Mouse (Mus musculus) right cerebral cortex, postnatal 36 days (tissue): ENCODE data around the gene Igfbp4.

Source experiments
- DNase-seq, 2 experiments: peaks; one replicate each; pipeline ENCODE4 v3.0.0; 2022; ENCODE audit warnings: low spot score in 2 of 2, mixed read lengths in 1 of 2

Gene Igfbp4

DNA sequence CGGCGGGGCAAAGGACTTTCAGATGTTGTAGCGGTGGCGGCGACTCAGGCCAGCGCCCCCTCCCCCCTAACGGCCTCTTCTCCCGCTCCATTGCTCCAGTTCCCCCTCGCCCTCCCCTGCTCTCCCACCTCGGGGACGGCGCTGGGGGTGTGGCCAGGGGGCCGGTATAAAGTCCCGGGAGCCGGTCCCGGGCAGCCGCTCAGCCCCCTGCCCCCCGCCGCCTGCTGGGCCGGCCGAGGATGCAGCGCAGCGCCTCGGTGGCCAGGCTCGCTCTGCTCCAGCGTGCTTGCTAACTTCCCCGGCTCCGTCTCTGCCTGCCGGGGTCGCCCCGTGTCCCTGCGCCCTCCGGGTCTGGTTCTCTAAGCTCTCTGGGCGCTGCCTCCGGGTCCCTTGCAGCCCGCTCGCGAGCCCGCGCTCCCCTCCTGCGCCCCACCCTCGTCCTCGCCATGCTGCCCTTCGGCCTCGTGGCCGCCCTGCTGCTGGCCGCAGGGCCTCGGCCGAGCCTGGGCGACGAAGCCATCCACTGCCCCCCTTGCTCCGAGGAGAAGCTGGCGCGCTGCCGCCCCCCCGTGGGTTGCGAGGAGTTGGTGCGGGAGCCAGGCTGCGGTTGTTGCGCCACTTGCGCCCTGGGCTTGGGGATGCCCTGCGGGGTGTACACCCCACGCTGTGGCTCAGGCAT is at the start of gene Igfbp4:
Gene Igfbp4 (plus strand): TSS at position 194 of the 679 bp plus-strand sequence.
- DNase-seq = no peak

DNA sequence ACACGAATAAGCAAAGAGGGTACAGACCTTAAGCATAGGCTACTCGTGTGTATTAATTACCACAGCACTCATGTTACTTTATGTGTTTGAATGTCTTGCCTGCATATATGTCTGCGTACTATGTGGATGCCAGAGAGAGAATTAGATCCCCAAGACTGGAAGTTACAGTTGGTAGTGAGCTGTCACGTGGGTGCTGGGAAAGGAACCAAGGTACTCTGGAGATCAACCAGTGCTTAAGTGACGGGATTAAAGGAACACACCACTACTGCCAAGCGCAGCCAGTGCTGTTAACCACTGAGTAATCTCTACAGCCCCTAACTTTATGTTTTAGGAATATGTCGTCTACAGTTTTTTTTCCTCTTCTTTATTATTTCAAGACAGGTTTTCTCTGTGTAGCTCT is 45.1 kb upstream of the Igfbp4 start:
- no peak for DNase-seq

DNA sequence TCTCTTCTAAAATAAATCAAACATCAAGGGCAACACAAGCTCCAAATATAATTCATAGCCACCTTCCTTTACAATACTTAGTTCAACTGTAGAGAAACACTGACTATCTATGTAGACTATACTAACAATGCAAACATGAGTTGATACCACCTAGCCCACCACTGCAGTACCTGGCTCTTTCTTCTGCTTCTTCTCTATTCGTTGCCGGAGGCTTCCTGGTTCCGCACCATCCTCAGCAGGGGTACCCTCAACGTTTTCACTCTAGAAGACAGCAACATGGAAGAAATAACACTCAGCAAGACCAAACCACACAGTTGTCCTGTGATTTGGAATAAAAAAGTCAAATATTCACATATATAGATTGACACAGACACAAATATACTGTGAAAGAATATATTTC is 43.4 kb upstream of the Igfbp4 start:
- no peak for DNase-seq

DNA sequence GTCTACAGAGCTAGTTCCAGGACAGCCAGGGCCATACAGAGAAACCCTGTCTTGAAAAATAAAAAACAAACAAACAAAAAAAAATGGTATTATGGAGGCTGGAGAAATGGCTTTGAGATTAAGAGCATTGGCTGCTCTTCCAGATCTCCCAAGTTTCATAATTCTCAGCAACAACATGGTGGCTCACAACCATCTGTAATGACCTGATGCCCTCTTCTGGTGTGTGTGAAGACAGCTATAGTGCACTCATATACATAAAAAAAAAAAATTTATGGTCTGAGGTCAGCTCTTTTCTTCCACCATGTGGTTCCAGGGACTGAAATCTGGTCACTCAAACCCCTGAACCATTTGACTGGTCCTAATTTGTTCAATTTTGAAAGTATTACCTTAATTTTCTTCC is 42.3 kb upstream of the Igfbp4 start:
- DNase-seq = no peak

DNA sequence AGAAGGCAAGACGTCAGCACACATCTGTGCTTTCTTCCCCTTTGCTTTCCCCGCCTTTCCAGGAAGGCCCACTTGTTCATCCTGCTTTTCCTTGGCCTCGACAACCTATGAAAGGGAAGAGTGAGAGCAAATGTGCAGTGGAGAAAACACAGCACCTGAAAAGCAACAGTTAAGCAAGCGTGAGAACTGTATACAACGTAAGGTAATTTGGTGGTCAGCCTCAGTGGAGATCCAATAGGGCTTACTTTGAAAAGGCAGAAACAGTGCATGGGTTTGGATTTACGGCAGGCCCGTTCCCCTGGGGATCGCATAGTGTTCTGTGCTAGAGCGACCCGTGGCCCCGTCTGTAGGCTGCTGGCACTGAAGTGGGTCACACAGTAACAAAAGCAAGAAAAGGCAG is 41.8 kb upstream of the Igfbp4 start:
- DNase-seq = no peak

DNA sequence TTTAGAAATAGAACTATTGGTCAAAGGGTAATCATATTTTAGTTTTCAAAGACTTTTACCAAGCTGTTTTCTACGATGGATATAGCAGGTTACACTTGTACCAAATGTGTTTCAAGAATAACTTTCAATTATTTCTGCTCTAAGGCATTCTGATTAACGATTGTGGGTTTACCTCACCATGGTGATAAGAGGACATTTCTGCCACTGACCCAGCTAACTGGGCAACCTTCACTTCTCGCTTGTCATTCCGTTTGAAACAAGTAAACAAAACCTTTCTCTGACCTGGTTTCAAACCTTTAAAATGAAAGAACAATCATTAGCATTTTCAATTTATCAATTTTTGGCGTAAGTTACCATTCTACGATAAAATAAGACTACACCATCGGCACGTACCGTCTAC is 34.3 kb upstream of the Igfbp4 start:
- no peak for DNase-seq

DNA sequence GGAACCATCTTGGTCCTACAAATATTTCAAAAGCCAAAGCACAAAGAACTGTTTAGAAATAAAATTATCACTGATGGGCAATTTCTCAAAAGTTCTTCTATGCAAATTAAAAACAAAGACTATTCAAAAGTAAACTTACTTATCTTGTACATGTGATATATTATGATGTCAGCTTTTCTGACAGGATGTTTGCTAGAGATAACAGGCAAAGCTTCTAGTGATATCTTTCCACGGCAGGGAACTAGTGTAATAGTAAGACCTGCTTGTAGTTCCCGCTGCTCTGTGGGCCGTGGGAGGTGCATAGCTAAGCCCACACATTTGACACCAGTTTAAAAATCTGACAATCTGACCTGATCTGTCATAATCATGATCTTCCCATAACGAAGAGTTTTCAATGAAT is 30.9 kb upstream of the Igfbp4 start:
- DNase-seq = no peak

DNA sequence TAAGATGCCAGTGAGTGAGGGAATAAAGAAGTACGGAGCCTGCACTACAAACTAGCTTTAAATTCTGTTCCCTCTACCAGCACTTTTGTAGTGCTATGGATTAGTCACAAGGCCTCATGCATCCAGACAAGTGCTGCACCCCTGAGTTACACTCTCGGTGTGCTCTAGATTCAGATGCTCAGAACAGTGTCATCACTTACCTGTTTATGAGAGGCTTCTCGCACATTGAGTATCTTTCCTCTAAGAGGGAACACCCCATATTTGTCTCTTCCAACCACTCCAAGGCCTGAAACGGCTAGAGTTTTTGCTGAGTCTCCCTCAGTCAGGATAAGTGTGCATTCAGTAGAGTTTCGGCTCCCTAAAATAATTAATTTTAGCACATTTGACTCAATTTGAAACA is 30.3 kb upstream of the Igfbp4 start:
- DNase-seq = no peak

DNA sequence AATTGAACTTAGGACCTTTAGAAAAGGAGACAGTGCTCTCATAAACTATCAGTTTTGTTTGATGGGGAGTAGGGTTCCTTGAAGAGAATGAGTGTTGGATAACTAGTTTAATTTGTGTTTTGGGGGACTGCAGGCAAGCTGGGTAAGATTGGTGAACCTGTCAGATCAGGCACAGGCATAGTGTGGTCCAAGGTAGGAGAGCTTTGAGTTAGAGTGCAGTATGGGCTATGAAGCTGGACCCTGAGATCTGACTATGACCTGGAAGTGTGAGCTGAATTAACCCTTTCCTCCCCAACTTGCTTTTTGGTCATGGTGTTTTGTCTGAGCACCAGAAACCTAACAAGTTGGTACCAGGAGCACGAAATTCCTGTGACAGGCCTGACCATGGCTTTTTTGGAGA is 27.2 kb upstream of the Igfbp4 start:
- DNase-seq = no peak

DNA sequence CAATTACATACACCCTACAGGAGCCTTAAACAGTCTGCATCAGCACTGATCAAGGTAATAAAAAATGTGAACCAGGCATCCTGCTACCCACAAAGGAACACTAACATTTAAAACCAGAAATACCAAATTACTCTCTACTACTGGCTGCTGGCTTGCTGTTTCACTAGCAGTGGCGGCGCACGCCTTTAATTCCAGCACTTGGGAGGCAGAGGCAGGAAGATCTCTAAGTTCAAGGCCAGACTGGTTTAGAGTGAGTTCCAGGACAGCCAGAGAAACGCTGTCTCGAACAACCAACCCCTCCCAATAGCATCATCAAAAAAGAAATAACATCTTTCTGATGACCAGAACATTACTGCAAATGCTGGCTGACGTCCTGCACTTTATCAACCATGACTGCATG is 21.2 kb upstream of the Igfbp4 start:
- DNase-seq = no peak

DNA sequence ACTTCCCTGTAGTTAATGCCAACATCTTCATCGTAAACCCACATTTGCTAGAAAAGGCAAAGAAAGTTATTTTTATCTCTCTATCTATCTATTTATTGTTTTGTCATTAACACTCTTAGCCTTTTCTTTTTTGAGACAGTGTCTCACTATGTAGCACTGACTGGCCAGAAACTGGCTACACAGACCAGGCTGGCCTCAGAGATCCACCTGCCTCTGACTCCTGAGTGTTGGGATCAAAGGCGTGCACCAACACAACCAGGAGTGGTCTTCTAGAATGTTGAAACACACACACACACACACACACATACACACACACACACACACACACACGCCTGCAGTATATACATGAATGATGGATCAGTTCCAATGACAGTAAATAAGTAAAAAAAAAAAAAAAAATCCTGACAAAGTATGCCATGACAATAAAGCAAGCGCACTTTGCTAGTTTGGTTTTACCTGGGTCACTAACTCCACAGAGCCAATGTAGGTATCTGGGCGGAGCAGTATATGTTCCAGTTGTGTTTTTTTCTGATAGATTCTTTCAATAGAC is 18.6 kb upstream of the Igfbp4 start:
- DNase-seq = no peak

DNA sequence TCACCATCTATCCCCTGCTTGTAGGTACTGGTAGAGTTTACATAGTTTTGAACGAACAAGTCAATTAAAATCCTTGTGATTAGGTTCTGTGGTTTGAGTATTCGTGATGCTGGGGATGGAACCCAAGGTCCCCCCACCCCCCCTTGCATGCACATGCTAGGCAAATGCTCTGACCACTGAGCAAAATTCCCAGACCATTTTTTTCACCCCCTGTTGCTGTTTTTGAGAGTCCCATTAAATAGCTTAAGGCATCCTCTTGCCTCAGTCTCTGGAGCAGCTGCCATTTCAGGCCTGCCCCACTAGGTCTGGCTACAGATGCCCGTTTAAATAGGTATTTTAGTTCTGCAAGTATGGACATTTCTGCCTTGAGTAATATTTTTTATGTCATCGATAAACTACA is 17.9 kb upstream of the Igfbp4 start:
- DNase-seq = no peak

DNA sequence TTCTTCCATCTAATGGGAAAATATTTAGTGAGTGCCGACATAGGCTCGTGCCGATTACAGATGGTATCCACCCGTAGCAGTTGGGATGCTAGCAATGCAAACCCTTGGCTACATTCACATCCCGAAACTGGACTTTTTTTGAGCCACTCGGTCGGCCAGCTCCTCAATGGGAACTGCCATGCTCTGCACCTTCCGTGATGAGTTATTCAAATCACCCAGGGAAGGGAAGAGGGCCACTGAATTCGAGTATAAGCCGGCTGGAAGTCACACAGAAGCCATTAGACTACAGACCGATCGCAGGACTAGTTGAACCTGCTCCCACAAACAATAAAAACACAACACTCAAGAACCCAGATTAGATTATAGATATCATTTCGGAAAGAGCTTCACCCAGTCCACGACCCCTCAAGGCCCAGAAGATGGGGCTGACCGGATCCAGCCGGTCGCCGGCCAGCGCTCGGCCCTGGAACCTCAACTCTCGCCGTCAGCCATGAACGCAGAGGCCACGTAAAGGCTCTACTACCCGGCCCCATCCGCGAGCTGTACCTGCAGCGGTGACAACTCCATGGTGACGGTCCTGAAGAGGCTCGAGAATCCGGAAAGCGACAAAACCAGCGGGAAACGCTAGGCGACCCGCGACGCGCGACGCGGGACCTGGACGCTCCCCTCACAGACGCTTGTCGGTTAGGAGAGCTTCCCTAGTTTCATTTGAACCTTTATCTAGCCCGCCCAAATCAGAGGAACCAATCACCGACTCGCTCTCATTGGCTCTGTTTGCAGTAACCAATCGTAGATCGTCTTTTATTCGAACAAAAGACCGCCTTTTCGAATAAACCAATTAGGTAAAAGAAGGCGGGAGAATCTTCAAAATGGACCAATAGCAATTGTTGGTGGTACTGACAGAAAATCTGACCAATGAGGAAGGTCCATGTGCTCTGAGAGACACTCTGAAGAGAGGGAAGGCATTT is 17.3 kb upstream of the Igfbp4 start, which contains the start of gene Top2a:
Gene Top2a (minus strand): TSS at position 690 of the 968 bp plus-strand sequence.
- peak; percentile 87 to 93 for DNase-seq

DNA sequence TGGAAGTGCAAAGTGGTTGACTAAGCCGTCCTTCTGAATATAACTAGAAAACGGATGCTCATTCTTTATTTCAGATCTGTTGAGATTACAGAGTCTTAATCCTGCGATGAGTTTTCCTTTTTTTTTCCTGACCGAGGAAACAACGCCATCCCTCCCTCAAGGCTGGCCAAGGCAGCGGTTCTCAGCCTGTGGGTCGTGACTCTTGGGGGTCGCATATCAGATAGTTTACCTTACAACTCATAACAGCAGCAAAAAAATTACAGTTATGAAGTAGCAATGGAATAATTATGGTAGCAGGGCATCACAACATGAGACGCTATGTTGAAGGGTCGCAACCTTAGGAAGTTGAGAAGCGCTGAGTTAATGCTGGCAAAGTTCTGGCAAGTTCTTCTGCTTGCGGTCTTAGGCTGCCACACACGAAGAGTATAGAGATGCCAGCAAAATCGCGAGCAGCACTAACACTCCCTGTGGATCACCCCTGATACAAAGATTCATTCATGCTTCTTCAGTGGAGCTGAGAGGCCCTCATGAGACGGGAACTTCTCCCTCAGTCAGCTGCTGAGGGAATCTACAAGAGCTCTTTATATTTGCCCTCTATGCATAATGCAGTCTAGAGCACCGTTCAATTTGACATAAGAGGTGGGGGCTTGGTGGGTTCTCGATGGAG is 16.4 kb upstream of the Igfbp4 start:
- no peak for DNase-seq

DNA sequence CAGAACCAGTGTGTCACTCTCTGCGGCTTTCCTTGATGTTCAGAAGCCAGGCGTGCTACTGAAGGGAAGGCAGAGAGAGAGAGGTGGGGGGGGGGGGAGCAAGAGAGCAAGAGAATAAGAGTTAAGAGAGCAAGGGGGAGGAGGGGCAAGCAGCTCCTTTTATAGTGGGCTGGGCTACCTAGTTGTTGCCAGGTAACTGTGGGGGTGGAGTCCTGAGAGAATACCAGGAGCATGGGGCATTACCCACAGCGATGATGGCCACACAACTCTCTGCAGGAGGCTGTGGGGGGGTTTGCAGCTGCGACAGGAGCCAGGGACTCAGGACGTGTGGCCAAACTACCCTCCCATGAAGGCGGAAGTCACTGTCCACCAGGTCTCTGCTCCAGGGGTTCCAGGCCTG is 15.2 kb upstream of the Igfbp4 start:
- no peak for DNase-seq

DNA sequence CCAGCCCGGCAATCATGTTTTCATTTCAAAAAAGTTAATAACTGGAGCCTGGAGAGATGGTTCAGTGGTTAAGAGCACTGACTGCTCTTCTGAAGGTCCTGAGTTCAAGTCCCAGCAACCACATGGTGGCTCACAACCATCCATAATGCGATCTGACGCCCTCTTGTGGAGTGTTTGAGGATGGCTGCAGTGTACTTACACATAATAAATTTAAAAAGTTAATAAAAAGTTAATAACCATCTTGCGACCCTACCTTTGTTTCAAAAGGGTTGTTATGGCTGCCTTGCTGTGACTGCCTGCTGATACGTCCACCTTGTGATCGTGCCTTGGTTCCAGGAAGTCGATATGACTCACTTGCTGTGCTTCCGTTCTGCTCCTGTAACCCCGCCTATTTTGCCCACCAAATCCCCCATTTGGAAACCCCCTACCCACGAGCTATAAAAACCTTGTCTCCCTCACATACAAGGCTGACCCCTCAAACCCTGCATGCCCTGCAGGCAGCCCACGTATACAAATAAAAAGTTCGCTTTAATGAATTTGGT is 14.1 kb upstream of the Igfbp4 start:
- no peak for DNase-seq

DNA sequence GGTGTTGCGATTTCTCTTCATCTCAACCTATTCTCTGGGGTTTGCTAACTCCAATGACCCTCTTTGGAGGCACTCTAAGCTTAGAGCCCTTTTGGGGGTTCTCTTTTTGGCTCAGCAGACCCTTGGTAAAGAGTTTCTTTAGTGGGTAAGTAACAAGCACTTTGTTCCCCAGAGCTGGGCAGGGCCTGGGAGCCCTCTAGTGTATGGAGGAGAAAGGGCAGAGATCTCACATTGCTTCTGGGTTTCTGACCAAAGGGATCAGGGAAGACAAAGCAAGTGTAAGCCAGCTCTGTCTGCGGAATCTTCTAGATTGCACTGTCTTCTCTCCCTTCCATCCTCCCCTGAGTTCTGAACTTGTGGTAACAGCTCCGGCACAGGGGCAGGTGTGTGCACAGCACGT is 5.7 kb upstream of the Igfbp4 start:
- no peak for DNase-seq

DNA sequence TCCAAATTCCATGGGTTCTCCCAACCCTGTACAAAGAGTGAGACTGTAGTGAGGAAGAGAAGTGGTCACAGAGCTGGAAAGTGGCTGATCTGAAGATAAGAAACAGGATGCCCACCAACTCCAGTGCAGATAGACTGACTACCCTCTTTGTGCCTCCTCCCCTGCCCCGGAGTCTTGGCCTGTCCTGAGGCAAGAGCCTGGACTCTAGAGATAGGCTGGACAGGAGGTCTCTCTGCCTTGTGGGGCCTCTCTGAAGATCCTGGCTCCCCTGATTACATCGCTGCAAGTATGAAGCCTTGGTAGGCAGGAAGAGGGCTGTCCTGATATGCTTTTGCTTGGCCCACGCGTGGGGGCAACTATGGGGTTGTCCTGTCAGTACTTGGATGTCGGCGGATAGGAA is 4.8 kb upstream of the Igfbp4 start:
- no peak for DNase-seq

DNA sequence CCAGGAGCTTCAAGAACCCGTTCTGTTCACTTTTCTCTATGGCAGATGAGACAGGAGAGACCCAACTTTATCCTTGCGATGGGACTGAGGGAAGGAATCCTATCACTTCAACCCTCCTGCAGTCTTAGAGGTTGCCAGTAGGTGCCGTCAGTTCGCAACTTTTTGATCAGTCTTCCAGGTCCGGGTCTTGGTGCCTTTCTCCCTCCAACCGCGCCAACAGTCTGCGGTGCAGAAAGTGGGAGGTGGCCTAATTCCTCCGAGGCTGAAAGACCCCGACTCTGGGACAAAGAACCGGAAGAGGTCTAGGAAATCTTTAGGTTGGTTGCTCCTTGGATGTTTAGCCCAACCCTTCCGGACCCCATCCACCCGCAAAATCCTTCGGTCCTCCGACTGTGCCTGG is 1.3 kb upstream of the Igfbp4 start:
- peak; percentile 54 to 56 for DNase-seq

DNA sequence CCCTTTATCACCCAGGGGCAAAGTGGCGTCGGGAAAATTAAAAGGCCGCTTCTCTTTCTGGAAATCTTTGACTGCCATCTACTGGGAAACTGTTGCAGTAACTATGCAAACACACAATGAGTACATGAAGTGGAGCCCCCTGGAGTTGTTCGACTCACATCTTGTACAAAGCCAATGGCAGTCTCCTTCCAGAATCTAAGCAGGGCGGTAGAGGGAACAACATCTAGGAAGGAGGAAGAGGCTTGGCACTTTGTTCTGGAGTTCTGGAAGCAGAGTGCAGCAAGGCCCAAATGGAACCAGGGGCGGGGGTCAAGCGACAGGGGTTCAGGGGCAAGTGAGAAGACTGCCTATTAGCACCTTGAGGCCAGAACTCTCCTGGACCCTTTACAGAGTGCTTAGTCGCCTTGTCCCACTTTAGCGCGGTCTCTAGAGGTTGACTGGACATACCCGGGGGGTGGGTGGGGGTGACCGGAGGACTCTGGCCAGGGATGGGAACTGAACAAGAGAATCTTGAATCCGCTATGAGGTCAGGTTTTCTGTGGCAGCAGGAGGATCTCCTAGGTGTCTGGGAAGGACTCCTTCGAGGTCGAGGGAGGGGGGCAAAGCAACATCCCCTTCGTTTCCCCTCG is 584 bp upstream of the Igfbp4 start:
- no peak for DNase-seq
